Mouse (Mus musculus) fibroblast of lung, adult 2 months (primary cell): ENCODE measurements at regions not wholly inside any gene's neighbourhood (a gene's known extent, or its start where the extent isn't known, plus 50 kb on each side); places are given as distances from the start of the nearest gene placed in this dataset.

ENCODE experiments used
- DNase-seq: peaks from one replicate; pipeline ENCODE4 v3.0.0-alpha.2; 2011; ENCODE audit warnings: low read depth

GRCm38 (mm10) chr13:15283065-15283464, 180.0 kb upstream of the Gli3 start:
- no peak for DNase-seq

GRCm38 (mm10) chr13:15298457-15298856, 164.6 kb upstream of the Gli3 start:
- peak; percentile 76 for DNase-seq

- no peak for DNase-seq
Observed at GRCm38 (mm10) chr13:15325413-15325812, 137.6 kb upstream of the Gli3 start.

- DNase-seq = no peak
Observed at GRCm38 (mm10) chr13:15326146-15326545, 136.9 kb upstream of the Gli3 start.

GRCm38 (mm10) chr13:15329561-15329960, 133.5 kb upstream of the Gli3 start:
- DNase-seq = no peak

GRCm38 (mm10) chr13:15343474-15343873, 119.6 kb upstream of the Gli3 start:
- no peak for DNase-seq

GRCm38 (mm10) chr13:15346866-15347265, 116.2 kb upstream of the Gli3 start:
- no peak for DNase-seq

- DNase-seq = no peak
Observed at GRCm38 (mm10) chr13:15366437-15366836, 96.6 kb upstream of the Gli3 start.

- no peak for DNase-seq
Observed at GRCm38 (mm10) chr13:15380081-15380480, 83.0 kb upstream of the Gli3 start.

GRCm38 (mm10) chr13:15395249-15395648, 67.8 kb upstream of the Gli3 start:
- DNase-seq = no peak

- DNase-seq = no peak
Observed at GRCm38 (mm10) chr13:15395694-15396093, 67.3 kb upstream of the Gli3 start.

- DNase-seq = no peak
Observed at GRCm38 (mm10) chr13:15398677-15399076, 64.4 kb upstream of the Gli3 start.
